Mouse (Mus musculus): ENCODE measurements around the gene Ly86. TPM values are rescaled to one million over a fixed set of nuclear protein-coding genes. Genes with fewer than 3 reads are reported as not detected.

Ly86 gene
- total and polyA plus RNA-seq, 3 experiments, result not detected

DNA sequence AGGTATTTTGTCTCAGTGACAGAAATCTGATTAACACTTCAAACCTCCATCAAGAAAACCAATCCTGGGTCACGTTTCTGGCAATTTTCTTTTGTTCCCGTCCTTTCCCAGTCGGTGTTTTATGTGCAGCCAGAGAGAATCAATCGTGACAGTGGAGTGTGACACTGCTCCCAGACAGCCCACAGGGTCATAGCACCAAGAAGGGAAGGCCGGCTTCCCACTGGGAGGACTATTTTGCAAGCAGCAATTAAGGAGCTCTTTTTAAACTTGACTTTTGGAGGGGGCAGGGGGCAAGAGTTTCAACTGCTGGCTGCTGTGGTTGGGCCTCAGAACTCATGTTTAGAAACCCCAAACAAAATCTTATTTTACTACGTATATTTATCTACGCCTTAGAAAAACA lies 97.5 kb downstream of the Ly86 start:
- TF ChIP-seq E2F4 (IDR thresholded peaks at IDR 0.05; ENCODE audit: borderline replicate concordance, low read depth, low read length), result no peak
- TF ChIP-seq ELF1 (IDR thresholded peaks at IDR 0.05; ENCODE audit: low read depth, low read length), result no peak
- no peak for TF ChIP-seq ZKSCAN1 (IDR thresholded peaks at IDR 0.05; ENCODE audit: low read depth, low read length)
- no peak for TF ChIP-seq MAX (IDR thresholded peaks at IDR 0.05; ENCODE audit: low read length)
- TF ChIP-seq MAZ (IDR thresholded peaks at IDR 0.05; ENCODE audit: low read depth, low read length), result no peak
- TF ChIP-seq CHD2 (IDR thresholded peaks at IDR 0.05; ENCODE audit: low read length), result no peak
- no peak for TF ChIP-seq SIN3A (IDR thresholded peaks at IDR 0.05; ENCODE audit: low read length)
- no peak for TF ChIP-seq ETS1 (IDR thresholded peaks at IDR 0.05; ENCODE audit: low read depth, low read length)
- TF ChIP-seq ZNF384 (IDR thresholded peaks at IDR 0.05; ENCODE audit: low read depth, low read length), result no peak
- no peak for TF ChIP-seq MAFK (IDR thresholded peaks at IDR 0.05; ENCODE audit: borderline replicate concordance, low read depth, low read length)
- no peak for TF ChIP-seq JUND (IDR thresholded peaks at IDR 0.05; ENCODE audit: low read depth, low read length)
- TF ChIP-seq MXI1 (IDR thresholded peaks at IDR 0.05; ENCODE audit: low read depth, low read length), result no peak
- TF ChIP-seq UBTF (IDR thresholded peaks at IDR 0.05; ENCODE audit: borderline replicate concordance, insufficient read depth, low read depth, low read length), result no peak
- no peak for TF ChIP-seq RCOR1 (IDR thresholded peaks at IDR 0.05; ENCODE audit: low read depth, low read length)
- TF ChIP-seq GATA1 (IDR thresholded peaks at IDR 0.05; ENCODE audit: low read depth, low read length), result no peak
- no peak for TF ChIP-seq POLR2AphosphoS5 (IDR thresholded peaks at IDR 0.05; ENCODE audit: borderline replicate concordance, low read depth, low read length)
- Histone ChIP-seq H3K27me3 (ENCODE audit: control insufficient read depth in 1 of 2, insufficient read depth in 2 of 2, low read length in 2 of 2) (peaks cover 0 to 3% of the 10 kb centered on the region in 2 experiments; a peak in 2 of 4 replicates), H3K27ac (ENCODE audit: control insufficient read depth, low read depth, low read length) (no peak overlapping the region), H3K79me2 (ENCODE audit: control insufficient read depth, insufficient read depth, low read length, poor library complexity) (no peaks in the 10 kb centered on the region), H3K9me3 (replicated peaks; ENCODE audit: insufficient read depth, low read length) (no peaks in the 10 kb centered on the region), H3K4me3 (ENCODE audit: control insufficient read depth in 1 of 2, insufficient read depth in 1 of 2, low read depth in 2 of 2, low read length in 2 of 2) (no peak overlapping the region), H3K9ac (ENCODE audit: control insufficient read depth, low read depth, low read length, poor library complexity, severe bottlenecking) (no peak overlapping the region), H3K4me1 (ENCODE audit: control insufficient read depth in 1 of 2, insufficient read depth in 2 of 2, low read length in 2 of 2) (no peaks in the 10 kb centered on the region), H3K36me3 (ENCODE audit: control insufficient read depth in 1 of 2, insufficient read depth in 2 of 2, low read length in 2 of 2) (no peaks in the 10 kb centered on the region)
- no peak for DNase-seq (ENCODE audit: low read depth, low spot score)

DNA sequence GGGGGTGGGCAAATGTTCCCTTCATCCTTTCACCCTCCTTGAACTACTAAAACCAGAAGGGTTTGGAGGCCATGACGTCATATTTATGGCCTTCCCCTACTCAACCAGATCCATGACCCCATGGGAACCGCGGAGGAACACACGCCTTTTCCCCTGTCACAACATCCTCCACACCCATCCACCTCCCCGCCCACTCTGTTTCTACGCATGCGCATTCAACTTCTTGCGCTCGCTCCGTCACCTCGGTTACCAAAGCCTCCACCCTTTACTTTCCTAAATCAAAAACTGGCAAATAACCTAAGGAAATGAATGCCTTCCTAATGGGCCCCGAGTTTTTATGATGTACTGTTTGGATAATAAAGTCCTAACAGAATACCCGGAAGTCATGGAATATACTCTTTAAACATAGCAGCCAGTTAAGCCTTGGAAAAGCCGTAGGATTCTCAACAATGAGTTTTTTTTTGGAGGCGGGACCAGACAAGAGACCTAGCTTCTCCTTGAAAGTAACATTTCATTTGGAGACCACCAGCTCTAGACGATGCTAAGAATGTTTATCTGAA lies 101.8 kb downstream of the Ly86 start:
- Histone ChIP-seq H3K27me3 (ENCODE audit: control insufficient read depth in 1 of 2, insufficient read depth in 2 of 2, low read length in 2 of 2) (no peaks in the 10 kb centered on the region), H3K27ac (ENCODE audit: control insufficient read depth, low read depth, low read length) (no peak overlapping the region), H3K36me3 (ENCODE audit: control insufficient read depth in 1 of 2, insufficient read depth in 2 of 2, low read length in 2 of 2) (no peaks in the 10 kb centered on the region), H3K9me3 (replicated peaks; ENCODE audit: insufficient read depth, low read length) (no peaks in the 10 kb centered on the region), H3K4me3 (ENCODE audit: control insufficient read depth in 1 of 2, insufficient read depth in 1 of 2, low read depth in 2 of 2, low read length in 2 of 2) (no peak overlapping the region), H3K9ac (ENCODE audit: control insufficient read depth, low read depth, low read length, poor library complexity, severe bottlenecking) (no peak overlapping the region), H3K4me1 (ENCODE audit: control insufficient read depth in 1 of 2, insufficient read depth in 2 of 2, low read length in 2 of 2) (no peaks in the 10 kb centered on the region), H3K79me2 (ENCODE audit: control insufficient read depth, insufficient read depth, low read length, poor library complexity) (no peaks in the 10 kb centered on the region)
- TF ChIP-seq MEF2A (IDR thresholded peaks at IDR 0.05; ENCODE audit: extremely low read depth, insufficient replicate concordance, low read depth, low read length, poor library complexity, severe bottlenecking) (no peak), CHD1 (IDR thresholded peaks at IDR 0.05; ENCODE audit: low read depth, low read length) (no peak), UBTF (IDR thresholded peaks at IDR 0.05; ENCODE audit: borderline replicate concordance, insufficient read depth, low read depth, low read length) (no peak), KAT2A (conservative IDR thresholded peaks at IDR 0.05; ENCODE audit: low read depth, low read length) (no peak), SIN3A (IDR thresholded peaks at IDR 0.05; ENCODE audit: low read length) (no peak), ETS1 (IDR thresholded peaks at IDR 0.05; ENCODE audit: low read depth, low read length) (no peak), JUND (IDR thresholded peaks at IDR 0.05; ENCODE audit: low read depth, low read length) (no peak), MYC (IDR thresholded peaks at IDR 0.05; ENCODE audit: low read depth, low read length) (no peak), MAFK (IDR thresholded peaks at IDR 0.05; ENCODE audit: borderline replicate concordance, low read depth, low read length) (no peak), USF1 (IDR thresholded peaks at IDR 0.05; ENCODE audit: low read depth, low read length) (no peak), POLR2A (IDR thresholded peaks at IDR 0.05; ENCODE audit: control insufficient read depth in 1 of 2, insufficient read depth in 1 of 2, low read depth in 1 of 2, low read length in 2 of 2, poor library complexity in 1 of 2) (no peak), HCFC1 (IDR thresholded peaks at IDR 0.05; ENCODE audit: low read depth, low read length) (no peak), ZMIZ1 (IDR thresholded peaks at IDR 0.05; ENCODE audit: low read depth, low read length) (no peak), SMC3 (IDR thresholded peaks at IDR 0.05; ENCODE audit: low read depth, low read length) (no peak), TCF12 (IDR thresholded peaks at IDR 0.05; ENCODE audit: low read depth, low read length) (no peak)
- DNase-seq (ENCODE audit: low read depth, low spot score), result no peak

Data from MEL (cell line).